Mouse (Mus musculus) cerebellum, postnatal 25 days (tissue): ENCODE data around the gene Gm45062.

Experiments used
- DNase-seq, 2 experiments: peaks; one replicate each; pipeline ENCODE4 v3.0.0; 2021; ENCODE audit warnings: mixed read lengths in 2 of 2

Gm45062 gene

DNA sequence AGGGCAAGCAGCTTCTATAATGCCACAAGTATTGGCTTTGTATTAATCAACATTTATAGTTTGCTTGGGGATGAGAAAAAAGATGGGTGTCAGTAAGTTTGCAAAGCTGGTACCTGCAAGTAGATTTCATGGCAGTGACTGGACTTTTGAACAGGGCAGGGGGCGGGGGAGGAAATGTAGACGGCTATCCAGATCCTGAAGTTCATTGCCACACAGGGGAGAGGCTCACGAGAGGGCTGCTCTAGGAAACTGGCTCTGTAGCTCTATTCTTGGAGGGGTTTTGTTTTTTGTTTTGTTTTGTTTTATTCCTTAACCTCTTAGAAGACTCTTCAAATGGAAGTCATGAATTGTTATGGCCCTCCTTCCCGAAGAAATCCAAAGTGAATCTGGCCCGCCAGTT is 162.2 kb downstream of the Gm45062 start:
- DNase-seq: no peak

DNA sequence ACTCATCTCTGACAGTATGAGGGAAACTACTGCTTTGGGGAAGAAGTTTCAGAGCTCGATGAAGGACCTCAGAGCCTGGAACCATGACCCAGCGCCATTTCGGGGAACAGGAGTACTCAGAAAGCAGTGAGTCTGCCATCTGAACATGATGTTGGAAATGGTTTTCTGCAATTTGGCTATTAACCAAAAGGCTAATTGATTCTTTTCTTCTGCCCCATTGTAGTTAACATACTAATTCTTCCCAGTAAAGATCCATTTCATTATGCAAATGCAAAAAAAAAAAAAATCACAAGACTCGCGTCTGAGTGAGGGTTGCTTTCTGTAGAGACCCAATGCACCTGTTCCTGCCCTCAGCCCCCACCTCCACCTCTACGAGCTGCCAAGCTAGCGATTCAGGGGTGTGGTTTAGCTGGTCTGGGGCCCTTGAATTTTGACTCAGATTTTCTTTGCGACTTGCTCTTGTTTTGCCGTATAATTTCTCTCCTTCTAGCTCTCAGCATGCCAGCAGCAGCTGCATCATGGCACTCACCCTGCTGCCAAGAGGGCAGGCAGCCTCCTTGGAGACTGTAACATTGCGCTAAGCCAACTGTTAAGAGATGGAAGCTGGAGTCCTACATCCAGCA is 162.8 kb downstream of the Gm45062 start:
- DNase-seq: peak; percentile 48 to 51

DNA sequence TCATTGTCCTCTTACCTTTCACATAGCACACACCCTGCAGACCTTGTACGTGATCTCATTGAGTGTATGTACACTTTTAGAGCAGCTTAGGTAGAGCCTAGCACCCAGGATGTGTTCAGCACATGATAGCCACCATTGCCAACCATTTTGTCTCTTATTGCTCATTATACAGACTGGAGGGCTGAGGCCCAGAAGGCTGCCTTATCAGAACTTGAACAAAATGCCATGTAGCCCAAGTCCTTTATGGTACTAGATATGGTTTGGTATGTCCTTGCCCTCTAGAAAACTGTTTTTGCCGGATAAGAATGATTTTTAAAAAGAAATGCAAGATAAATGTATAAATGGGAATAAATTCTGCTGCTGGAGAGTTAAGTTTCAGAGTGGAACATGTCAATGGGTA is 163.9 kb downstream of the Gm45062 start:
- no peak for DNase-seq

DNA sequence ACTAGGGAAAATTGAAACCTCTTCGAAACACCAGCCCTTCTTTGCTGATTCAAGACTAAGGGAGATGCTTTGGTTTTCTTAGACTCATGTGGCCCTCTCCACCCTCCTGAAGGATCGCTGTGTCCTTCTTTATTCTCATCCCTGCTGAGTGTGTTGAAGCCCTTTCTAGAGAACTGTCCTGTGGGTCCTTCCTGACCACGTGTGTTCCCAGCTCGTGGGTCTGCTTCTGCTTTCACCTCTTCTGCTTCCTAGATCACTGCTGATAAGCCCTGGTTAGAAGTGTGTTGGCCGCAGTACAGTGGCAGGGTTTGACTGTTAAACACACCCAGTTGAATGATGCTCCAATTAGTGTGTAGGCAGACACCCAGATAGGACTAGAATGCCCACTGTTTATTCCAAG is 168.4 kb downstream of the Gm45062 start:
- DNase-seq: no peak

DNA sequence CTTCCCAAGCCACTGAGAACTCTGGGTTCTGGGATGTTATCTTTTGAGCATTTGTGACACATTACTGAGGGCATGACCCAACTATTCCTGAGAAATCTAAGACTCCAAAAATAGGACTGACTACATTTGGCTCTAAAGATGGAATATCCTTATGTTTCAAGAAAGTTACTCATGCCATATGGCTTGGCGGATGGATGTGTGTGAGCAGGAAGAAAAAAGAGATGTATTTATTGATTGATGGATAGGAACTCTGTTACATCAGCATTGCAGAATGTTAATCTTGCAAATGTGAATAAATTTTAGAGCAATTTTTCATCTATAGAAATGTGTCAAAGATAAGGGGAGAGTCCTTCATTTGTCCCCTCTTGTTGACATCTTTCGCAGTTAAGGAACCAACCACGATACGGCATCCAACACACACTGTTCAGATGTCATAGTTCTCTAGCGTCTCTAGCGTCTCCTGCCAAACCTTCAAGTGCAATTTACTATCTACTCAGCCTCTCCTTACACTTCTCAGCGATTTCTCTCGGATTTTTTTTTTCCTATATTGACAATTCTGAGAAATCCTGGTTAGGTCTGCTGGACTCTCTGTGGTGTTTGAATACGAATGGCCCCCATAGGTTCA is 171.5 kb downstream of the Gm45062 start:
- DNase-seq: no peak

DNA sequence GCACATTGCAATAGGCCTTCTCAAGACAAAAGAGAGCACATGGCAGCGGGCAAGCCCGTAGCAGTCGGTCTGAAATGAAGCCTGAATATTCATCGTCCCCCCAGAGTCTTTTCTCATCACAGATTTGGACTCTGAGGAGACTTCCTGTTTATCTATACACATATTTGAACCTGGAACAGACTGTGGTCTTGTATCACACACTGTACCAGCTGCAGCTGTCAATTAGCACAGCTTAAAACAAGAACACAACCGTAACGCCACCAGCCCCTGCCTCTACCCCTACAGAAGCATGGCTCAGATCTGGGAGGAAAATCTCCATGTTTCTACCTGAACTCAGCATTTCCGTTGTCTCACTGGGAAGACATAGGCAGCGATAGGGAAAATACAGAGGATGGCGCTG is 173.9 kb downstream of the Gm45062 start:
- no peak for DNase-seq

DNA sequence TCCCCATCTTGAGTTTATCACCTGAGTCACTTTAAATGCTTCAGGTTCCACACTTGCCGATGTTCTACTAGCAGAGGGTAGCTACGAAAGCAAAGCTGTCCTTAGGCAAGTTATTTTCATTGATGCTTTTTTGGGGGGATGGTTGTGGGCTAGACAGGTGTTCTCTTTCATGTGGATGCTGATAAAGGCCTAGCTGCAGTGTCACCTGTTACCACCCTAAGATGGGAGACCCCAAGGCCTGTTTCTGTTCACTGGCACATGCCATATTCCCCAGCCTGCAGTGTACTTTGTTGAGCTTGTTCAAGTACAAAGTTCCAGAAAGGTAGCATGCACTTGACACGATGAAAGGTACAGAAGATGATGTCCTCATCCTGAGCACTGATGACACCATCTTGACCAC is 178.7 kb downstream of the Gm45062 start:
- DNase-seq: no peak

DNA sequence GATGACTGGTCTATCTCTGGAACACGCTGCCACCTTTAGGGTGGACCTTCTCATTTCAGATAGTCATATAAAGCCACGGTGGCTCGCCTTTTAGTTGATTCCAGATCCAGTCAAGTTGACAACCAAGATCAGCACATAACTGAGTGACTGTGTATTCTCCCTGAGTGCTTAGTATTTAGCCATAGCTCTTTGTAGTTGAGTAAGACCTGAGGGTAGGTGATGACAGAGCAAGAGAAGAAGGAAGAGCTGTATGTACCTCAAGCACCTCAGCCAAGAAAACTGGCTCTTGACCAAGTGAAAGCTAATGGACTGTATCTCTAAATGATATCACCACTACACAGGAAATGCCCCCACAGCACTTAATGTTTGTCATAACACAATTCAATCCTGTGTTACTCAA is 182.6 kb downstream of the Gm45062 start:
- DNase-seq: no peak

DNA sequence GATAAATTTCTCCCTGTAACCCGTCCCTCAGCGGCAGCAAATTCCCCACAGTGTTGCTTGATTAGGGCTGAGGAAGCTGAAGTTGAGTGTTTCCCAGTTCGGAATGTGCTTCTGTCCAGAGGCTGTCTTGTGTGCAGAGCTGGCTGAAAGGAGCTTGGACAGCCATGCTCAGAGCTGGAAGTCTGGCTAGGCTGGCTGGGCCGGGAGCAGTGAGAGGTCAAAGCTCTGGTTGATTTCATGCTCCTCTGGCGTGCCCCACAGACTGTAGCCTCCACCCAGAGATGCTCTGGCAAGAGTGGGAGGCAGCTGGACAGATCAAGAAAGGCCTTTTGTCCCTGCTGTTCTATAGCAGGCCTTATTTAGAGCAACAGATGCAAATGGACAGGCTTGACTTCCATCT is 187.5 kb downstream of the Gm45062 start:
- DNase-seq: peak in 1 of 2 experiments; percentile 18

DNA sequence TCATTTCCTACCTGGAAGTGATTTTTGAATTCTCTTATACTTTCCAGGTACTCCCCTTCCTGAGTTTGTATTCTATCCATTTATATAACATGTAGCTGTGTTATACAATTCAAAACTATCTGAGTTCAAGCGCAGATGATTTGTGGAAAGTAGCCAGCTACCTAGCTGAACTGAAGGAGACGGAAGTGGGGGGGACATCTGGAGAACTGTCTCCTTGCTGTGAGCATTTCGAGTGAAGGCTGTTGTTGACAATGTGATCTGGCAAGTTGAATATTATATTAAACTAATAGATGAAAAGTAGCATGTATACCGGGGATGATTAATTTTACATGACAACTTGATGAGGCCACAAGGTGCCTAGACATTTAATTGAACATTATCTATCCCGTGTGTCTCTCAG is 196.3 kb downstream of the Gm45062 start:
- peak in 1 of 2 experiments; percentile 29 for DNase-seq

DNA sequence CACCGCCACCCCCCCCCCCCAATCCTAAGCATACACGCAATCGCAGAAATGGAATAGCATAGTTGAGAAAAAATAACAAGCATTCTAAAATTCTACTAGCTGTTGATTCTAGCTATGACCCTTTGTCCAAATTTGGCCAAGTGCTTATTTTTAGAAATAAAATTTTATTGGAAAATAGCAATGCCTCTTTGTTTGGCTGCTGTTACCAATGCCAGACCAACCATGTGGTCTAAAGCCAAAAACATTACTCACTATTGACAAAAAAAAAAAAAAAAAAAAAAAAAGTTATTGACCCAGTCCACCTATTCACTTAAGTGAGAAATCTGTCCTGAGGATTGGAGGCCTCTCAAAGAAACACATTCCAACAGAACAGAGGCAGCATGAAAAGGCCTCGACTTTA is 199.3 kb downstream of the Gm45062 start:
- DNase-seq: no peak

DNA sequence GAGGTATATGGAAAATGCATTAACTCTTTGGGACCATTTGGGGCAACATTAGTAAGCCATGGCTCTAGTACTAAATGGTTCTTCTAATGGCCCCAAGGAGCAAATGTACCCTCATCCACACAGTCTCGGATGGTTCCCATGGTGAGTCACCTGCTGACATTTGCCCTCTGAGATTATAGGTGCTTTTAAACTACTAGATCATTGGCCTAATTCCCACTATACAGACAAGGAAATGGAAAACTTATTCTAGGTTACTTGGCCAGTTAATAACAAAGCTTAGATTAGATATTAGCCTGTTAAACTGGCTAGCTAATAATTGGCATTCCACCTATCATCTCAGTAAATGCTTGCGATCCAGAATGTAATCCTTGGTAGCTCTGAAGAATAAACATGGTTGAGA is 203.2 kb downstream of the Gm45062 start:
- no peak for DNase-seq

DNA sequence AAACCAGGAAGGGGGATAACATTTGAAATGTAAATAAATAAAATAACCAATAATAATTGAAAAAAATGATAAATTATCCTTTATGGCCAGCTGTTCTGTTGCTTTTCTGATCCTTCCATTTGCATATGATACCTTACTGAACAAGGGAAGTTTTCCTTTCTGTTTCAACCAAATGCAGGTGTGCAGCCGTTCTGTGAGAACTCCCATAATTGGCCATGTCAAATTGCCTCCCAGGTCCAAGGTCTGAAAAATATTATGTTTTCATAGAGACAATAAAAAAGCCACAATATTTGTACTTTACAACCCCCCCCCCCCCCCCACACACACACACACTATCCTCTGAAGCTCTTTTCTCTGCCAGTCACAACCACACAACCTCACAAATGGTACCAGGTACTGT is 206.1 kb downstream of the Gm45062 start:
- DNase-seq: no peak

DNA sequence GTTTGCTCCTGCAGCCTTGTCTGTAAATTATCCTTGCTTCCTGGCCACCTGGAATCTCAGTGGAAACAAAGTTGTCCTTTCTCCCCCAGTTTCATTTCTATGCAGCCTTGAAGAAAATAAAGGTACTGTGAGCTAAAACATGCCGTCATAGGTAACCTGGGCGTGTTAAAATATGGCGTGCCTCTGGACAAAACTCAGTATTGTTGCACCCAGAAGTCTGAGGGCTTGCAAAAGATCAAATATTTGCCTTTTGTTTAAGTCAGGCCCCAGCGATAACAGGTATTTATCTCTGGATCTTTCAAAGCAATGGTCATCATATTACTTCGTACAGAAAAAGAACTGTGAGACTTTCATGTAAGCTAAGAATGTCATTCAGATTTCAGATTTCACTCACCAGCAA is 206.7 kb downstream of the Gm45062 start:
- DNase-seq: no peak

DNA sequence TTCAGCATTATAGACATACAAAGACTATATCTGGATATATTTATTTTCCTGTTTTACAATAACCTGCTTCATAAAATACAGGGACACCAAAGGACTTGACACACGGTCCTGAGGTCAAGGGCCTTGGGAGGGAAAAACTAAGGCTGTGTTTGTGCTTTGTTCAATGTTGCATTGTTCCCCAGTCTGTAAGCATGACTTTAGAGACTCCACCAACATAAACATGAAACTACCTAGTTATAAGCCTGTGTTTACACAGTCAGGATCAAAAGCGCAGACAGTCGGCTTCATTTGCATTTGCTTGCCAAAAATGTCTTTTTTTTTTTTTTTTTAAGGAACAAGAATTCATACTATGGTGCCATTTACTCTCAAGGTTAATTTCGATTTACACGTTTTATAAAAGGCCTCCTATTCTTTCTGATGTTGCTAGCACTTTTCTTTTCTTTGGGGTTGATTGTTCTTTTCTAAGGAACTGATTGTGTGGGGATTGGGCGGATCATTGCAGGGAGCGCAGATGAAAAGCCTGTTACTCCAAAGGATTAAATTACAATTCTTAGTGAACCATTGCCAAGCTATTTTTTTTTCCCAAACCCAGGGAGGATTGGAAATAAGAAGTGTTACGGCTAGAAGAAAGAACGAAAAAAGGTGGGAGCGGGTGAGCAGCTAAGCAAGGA is 208.6 kb downstream of the Gm45062 start:
- DNase-seq: no peak

DNA sequence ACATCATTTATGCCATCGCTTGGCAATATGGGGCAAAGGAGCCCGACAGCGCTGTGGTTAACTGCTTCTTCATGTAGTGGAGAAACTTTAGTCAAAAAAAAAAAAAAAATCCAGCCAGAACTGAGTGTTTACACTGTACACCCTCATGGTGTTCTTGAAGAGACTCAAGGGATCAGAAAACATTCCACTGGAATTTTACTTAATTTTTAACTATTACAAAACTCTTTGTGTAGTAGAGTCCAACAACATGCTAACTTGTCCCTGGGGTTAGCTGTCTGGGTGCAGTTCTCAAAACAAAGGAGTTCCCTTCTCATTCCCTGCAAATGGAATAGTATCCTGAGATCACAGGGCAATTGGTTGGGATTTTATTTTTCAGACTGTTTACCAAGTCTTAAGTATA is 210.7 kb downstream of the Gm45062 start:
- no peak for DNase-seq

DNA sequence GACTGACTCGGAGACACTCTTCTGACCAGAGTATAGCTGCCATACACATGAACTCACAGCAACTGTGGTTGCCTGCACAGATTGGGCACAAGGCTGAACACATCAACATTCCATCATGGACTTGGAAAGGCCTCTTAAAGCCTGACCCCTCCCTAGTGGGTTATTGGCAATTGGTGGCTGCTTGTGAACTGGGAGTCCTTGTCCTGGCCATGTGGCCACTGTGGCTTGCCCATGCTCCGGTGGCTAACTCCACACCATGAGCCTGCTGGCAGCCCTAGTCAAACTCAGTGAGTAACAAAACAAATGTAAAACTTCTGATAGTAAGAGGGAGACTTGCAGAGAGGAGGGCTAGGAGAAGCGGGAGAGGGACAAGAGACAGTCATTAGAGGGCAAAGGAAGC is 212.9 kb downstream of the Gm45062 start:
- no peak for DNase-seq

DNA sequence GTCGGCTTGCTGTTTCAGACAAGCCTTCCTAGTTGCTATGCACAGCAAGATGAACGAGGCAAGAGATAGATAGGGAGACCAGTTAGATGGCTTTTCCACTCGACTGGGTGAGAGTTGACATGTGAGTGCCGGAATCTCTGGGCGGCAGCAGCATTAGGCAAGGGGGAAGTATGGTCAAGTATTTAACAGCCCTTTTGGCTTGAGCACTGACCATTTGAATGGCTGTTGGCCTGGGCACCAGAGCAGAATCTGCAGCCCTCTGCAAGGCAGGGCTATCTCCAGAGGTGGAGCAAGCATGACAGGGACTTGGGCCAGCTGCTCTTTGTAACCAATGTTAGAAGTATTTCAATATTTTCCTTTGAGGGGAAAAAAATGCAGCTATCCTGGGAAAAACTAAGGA is 213.7 kb downstream of the Gm45062 start:
- DNase-seq: no peak

DNA sequence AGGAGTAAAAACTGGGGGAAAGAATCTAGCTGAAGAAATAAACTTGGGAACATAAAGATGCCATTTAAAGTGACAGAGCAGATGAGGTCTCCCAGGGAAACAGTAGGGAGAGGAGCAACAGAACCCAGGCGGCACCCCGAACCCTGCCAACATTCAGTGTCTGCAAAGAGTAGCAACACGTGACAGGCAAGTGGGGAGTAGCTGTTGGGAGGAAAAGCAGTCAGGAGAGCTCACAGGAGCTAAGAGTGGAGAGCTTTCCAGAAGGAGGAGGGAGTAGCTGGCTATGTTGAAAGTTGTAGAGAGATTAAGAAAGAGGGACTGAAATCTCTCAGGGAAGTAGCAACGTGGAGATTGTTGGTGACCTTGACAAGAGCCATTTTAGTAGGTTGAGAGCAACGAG is 214.2 kb downstream of the Gm45062 start:
- DNase-seq: no peak

DNA sequence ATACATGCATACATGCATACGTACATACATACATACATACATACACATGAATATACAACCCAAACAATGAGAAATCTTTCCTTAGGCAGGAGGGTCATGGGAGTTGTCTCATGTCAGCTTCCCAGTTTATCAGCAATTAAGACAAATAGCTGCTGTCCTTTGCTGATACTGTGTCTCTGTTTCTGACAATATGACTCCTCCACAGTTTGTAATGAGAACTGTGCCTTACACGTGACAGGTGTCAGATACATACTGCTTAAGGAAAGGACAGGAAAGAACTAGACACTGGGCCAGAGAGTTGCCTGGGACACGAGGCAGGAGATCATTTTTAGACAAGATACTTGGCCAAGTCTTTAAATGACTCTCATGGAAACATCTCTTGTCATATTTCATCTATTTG is 215.1 kb downstream of the Gm45062 start:
- no peak for DNase-seq

DNA sequence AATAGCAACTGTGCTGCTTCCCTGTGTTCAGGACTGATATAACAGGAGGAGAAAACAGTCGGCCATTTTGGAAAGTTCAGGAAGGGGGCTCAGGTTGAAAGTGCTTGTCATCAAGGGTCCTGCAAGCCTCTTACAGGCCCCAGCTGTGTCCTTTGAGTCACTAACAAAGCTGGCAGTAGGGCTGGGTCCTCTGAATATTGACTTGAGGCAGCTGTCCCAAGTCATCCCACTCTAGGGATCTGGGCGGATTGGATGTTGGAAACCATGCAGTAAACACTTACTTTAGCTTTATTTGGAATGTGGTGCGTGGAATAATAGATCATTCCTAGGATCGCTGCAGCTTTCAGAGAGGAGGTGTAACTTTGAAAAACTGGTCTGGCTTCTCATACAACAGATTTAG is 215.6 kb downstream of the Gm45062 start:
- no peak for DNase-seq

DNA sequence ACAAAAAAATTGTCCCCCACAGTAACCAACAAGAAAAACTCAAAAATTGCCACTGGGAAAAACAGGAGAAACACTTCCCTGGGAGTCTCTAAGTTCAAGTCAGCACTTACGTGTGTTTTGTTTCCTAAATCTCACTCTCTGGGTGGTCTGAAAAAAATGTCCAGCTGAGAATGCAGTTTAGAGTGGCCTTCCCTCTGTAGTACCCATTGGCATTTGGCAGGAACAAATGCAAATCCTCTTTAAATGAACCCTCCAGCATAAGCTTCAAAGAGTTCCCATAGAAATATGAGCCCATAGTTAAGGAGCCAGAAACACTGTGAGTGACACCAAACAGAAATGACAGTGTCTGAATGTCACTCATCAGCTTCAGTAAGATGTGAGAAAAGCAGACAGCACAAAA is 219.9 kb downstream of the Gm45062 start:
- DNase-seq: no peak

DNA sequence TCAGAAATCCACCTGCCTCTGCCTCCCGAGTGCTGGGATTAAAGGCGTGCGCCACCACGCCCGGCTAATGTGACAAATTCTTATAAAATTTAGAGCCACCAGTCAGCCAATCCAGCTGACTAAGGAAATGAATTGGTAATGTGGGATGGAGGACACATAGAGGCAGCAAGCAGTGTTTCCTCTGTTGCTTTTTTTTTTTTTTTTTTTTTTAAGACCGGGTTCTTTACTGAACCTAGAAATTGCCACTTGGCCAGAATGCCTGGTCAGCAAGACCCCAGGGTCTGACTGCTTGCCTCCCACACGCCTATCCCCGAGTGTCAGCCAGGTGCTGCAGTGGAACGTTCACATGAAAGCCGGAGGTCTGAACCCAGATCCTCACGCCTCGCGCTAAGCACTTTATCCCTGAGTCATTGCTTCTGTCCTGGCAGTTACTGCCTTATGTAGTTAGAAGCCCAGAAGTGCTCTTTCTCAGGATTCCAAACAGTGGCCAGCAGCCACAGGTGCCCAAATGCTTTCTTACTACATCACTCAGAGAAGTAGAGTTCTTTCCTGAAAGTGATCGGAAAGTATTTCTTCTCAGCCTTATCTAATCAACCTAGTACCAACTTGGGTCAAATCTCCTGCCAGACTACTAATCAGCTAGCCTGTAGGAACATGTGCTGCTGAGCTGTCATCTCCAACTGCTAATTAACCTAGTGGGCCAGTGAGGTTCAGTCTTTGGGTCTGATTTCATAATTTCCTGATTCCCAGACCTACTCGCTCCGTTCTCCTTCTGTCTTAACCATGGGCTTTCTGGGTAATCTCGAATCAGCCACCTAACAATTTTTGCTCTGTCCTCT is 225.4 kb downstream of the Gm45062 start:
- DNase-seq: no peak
